Mouse (Mus musculus): ENCODE measurements at regions not wholly inside any gene's neighbourhood (a gene's known extent, or its start where the extent isn't known, plus 50 kb on each side); places are given as distances from the start of the nearest gene placed in this dataset.

DNA sequence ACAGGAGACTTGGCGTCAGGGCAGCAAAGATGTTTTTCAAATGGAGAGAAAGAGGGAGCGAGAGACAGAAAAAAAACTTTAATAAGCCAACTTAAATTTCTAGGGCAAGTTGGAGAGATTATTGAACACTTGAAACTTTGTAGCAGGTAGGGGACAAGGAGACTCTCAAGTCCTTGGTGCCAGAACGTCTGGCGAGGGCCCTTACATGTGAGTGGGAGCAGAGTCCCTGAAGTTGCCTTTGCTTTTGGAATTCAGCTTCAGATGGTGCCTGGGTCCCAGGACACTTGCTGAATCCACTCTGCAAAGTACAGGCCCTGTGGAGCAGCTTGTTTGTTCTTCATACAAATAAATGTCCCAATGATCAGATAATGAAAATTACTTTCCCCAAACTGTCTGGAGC lies 693.2 kb upstream of the Adgrl2 start:
- no peak overlapping the region for H3K4me3 ChIP-seq (ENCODE audit: control insufficient read depth, insufficient read depth, low read length)
- H3K4me1 ChIP-seq (replicated peaks; ENCODE audit: control insufficient read depth, insufficient read depth, low read length), result no peaks in the 10 kb centered on the region
- WGBS, result 95% methylated on average over 4 of the region's 4 CpGs
- no peak for TF ChIP-seq POLR2A (IDR thresholded peaks at IDR 0.05; ENCODE audit: control insufficient read depth, extremely low read depth, insufficient read depth, low read length, poor library complexity)
- no peak for TF ChIP-seq CTCF (IDR thresholded peaks at IDR 0.05; ENCODE audit: borderline replicate concordance, control insufficient read depth, extremely low read depth, insufficient read depth, low read length, poor library complexity)
- H3K36me3 ChIP-seq (ENCODE audit: control insufficient read depth, insufficient read depth, low read length), result no peaks in the 10 kb centered on the region
- H3K27ac ChIP-seq (ENCODE audit: control insufficient read depth, insufficient read depth, low read length), result no peak overlapping the region
- no peak for DNase-seq
- H3K27me3 ChIP-seq (ENCODE audit: control insufficient read depth, insufficient read depth, low read length), result no peaks in the 10 kb centered on the region

DNA sequence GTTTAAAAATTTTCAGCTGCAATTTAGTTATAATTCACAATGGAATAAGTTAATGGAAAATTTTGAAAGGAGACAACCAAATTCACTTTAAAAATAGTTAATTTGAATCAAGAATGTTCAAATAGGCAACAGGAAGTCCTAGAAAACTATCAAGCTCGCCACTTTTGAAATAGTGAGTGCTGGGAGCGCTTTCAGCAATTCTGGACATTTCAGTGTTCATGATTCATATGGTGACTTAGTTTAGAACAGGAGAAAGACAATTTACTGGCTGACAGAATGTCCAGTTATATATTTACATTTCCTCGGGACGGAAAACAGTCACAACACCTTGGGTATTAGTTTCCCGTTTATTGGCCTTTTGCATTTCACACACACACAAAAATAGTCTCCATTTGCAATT lies 691.9 kb upstream of the Adgrl2 start:
- TF ChIP-seq POLR2A (IDR thresholded peaks at IDR 0.05; ENCODE audit: control insufficient read depth, extremely low read depth, insufficient read depth, low read length, poor library complexity), result no peak
- no peak for TF ChIP-seq CTCF (IDR thresholded peaks at IDR 0.05; ENCODE audit: borderline replicate concordance, control insufficient read depth, extremely low read depth, insufficient read depth, low read length, poor library complexity)
- Histone ChIP-seq H3K27ac (ENCODE audit: control insufficient read depth, insufficient read depth, low read length) (no peak overlapping the region), H3K27me3 (ENCODE audit: control insufficient read depth, insufficient read depth, low read length) (no peaks in the 10 kb centered on the region), H3K36me3 (ENCODE audit: control insufficient read depth, insufficient read depth, low read length) (no peaks in the 10 kb centered on the region), H3K4me1 (replicated peaks; ENCODE audit: control insufficient read depth, insufficient read depth, low read length) (no peaks in the 10 kb centered on the region), H3K4me3 (ENCODE audit: control insufficient read depth, insufficient read depth, low read length) (no peak overlapping the region)
- 93% methylated on average over 5 of the region's 5 CpGs for WGBS
- no peak for DNase-seq

DNA sequence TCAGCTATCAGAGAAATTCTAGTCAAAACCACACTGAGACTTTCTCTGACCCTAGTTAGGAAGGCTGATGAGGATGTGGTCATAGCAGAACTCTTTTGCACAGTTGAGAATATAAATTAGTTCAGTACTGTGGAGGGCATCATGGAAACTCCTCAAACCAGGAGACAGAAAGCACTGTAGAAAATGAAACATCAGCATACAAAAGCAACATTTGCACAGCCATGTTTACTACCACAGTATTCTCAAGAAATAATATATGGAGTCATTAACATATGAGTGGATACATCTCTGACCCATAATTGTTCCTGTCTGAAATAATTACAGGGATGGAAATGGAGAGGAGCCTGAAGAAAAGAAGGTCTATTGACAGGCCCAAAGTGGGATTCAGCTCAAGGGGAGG lies 683.6 kb upstream of the Adgrl2 start:
- Histone ChIP-seq H3K36me3 (ENCODE audit: control insufficient read depth, insufficient read depth, low read length) (no peaks in the 10 kb centered on the region), H3K4me1 (replicated peaks; ENCODE audit: control insufficient read depth, insufficient read depth, low read length) (no peaks in the 10 kb centered on the region), H3K27ac (ENCODE audit: control insufficient read depth, insufficient read depth, low read length) (no peak overlapping the region), H3K27me3 (ENCODE audit: control insufficient read depth, insufficient read depth, low read length) (no peaks in the 10 kb centered on the region), H3K4me3 (ENCODE audit: control insufficient read depth, insufficient read depth, low read length) (no peak overlapping the region)
- DNase-seq, result no peak
- no peak for TF ChIP-seq CTCF (IDR thresholded peaks at IDR 0.05; ENCODE audit: borderline replicate concordance, control insufficient read depth, extremely low read depth, insufficient read depth, low read length, poor library complexity)
- TF ChIP-seq POLR2A (IDR thresholded peaks at IDR 0.05; ENCODE audit: control insufficient read depth, extremely low read depth, insufficient read depth, low read length, poor library complexity), result no peak

DNA sequence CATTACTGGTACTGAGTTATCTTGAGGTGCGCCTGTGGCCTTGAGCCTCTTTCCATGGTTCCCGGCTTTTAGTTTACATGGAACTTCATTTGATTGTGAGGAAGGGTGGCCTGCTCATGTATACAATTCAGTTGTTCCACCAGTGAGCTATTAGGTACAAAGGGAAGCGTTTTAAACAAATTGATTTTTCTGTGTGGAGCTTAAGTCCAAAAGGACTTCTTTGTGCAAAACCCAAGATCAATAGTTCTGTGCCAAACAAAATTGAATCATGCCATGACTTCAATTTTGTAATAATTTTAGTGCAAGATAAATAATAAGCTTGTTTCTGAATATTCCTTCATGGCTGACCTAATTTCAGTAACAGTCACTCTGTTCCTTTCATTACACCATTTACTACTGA lies 674.3 kb upstream of the Adgrl2 start:
- no peak for TF ChIP-seq POLR2A (IDR thresholded peaks at IDR 0.05; ENCODE audit: control insufficient read depth, extremely low read depth, insufficient read depth, low read length, poor library complexity)
- TF ChIP-seq CTCF (IDR thresholded peaks at IDR 0.05; ENCODE audit: borderline replicate concordance, control insufficient read depth, extremely low read depth, insufficient read depth, low read length, poor library complexity), result no peak
- no peaks in the 10 kb centered on the region for H3K4me1 ChIP-seq (replicated peaks; ENCODE audit: control insufficient read depth, insufficient read depth, low read length)
- WGBS, result 96% methylated on average over 3 of the region's 3 CpGs
- H3K27ac ChIP-seq (ENCODE audit: control insufficient read depth, insufficient read depth, low read length), result no peak overlapping the region
- no peaks in the 10 kb centered on the region for H3K27me3 ChIP-seq (ENCODE audit: control insufficient read depth, insufficient read depth, low read length)
- no peak for DNase-seq
- no peak overlapping the region for H3K4me3 ChIP-seq (ENCODE audit: control insufficient read depth, insufficient read depth, low read length)
- no peaks in the 10 kb centered on the region for H3K36me3 ChIP-seq (ENCODE audit: control insufficient read depth, insufficient read depth, low read length)

DNA sequence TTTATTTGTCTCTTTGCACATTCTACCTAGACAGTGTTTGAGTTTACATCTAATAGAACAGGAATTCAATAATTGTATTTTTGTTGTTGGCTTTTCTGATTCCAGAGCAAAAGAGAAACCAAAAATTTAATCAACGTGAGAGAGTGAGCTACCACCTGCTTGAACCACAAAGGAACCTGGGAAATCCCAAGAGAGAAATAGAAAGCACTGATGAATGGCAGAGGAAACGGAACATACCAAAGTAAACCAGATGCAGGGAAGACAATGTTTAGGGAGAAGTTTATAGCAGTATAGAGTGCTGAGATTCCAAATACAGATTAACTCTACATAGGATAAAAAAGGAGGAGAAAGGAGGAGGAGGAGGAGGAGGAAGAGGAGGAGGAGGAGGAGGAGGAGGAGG lies 648.0 kb upstream of the Adgrl2 start:
- H3K27me3 ChIP-seq (ENCODE audit: control insufficient read depth, insufficient read depth, low read length), result no peaks in the 10 kb centered on the region
- WGBS, result 5% methylated on average over 2 of the region's 2 CpGs

DNA sequence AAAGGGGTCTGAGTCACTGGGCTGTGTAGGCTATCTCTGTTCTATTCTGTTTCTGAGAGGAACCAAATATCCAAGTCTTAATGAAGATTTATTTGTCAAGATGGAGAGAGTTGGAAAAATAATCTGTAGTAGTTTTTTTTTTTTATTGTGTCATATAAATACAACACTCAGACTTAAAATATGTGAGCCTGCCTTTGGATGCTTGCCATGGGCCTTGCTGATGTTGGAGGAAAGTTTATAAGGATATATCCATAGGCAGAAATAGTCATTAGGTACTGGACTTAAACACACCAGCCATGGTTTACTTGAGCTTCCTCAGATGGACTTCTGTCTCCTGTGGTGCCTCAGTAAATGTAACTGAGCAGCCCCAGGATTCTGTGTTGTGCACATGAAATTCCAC lies 635.8 kb upstream of the Adgrl2 start:
- Histone ChIP-seq H3K27me3 (ENCODE audit: control insufficient read depth, insufficient read depth, low read length) (no peaks in the 10 kb centered on the region), H3K4me1 (replicated peaks; ENCODE audit: control insufficient read depth, insufficient read depth, low read length) (no peaks in the 10 kb centered on the region), H3K27ac (ENCODE audit: control insufficient read depth, insufficient read depth, low read length) (no peak overlapping the region), H3K4me3 (ENCODE audit: control insufficient read depth, insufficient read depth, low read length) (no peak overlapping the region), H3K36me3 (ENCODE audit: control insufficient read depth, insufficient read depth, low read length) (no peaks in the 10 kb centered on the region)
- DNase-seq, result no peak
- TF ChIP-seq CTCF (IDR thresholded peaks at IDR 0.05; ENCODE audit: borderline replicate concordance, control insufficient read depth, extremely low read depth, insufficient read depth, low read length, poor library complexity), result no peak

More for the DNA sequence above, 648.0 kb upstream of the Adgrl2 start:
- no peaks in the 10 kb centered on the region for H3K4me1 ChIP-seq (replicated peaks; ENCODE audit: control insufficient read depth, insufficient read depth, low read length)
- no peak overlapping the region for H3K4me3 ChIP-seq (ENCODE audit: control insufficient read depth, insufficient read depth, low read length)
- no peaks in the 10 kb centered on the region for H3K36me3 ChIP-seq (ENCODE audit: control insufficient read depth, insufficient read depth, low read length)
- no peak for DNase-seq
- no peak overlapping the region for H3K27ac ChIP-seq (ENCODE audit: control insufficient read depth, insufficient read depth, low read length)
- TF ChIP-seq CTCF (IDR thresholded peaks at IDR 0.05; ENCODE audit: borderline replicate concordance, control insufficient read depth, extremely low read depth, insufficient read depth, low read length, poor library complexity), result no peak
- TF ChIP-seq POLR2A (IDR thresholded peaks at IDR 0.05; ENCODE audit: control insufficient read depth, extremely low read depth, insufficient read depth, low read length, poor library complexity), result no peak

DNA sequence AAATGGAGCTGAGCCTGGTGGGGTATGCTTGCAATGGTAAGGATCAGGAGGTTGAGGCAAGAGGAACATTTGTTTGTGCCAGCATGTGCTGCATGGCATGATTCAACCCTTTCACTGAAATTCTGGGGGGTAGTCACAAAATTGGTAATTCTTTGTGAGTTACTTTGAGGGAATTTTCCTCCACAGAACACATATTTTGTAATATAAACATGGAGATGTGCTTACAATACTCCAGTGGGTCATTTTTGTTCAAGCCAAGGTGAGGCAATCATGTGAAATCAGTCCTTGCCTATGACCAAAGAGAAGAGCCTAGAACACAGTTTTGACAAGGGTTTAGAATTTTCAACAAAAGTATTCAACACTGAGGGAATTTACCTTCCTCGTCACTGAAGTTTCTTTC lies 635.1 kb upstream of the Adgrl2 start:
- Histone ChIP-seq H3K4me3 (ENCODE audit: control insufficient read depth, insufficient read depth, low read length) (no peak overlapping the region), H3K27me3 (ENCODE audit: control insufficient read depth, insufficient read depth, low read length) (no peaks in the 10 kb centered on the region), H3K27ac (ENCODE audit: control insufficient read depth, insufficient read depth, low read length) (no peak overlapping the region), H3K4me1 (replicated peaks; ENCODE audit: control insufficient read depth, insufficient read depth, low read length) (no peaks in the 10 kb centered on the region), H3K36me3 (ENCODE audit: control insufficient read depth, insufficient read depth, low read length) (no peaks in the 10 kb centered on the region)
- TF ChIP-seq POLR2A (IDR thresholded peaks at IDR 0.05; ENCODE audit: control insufficient read depth, extremely low read depth, insufficient read depth, low read length, poor library complexity), result no peak
- no peak for TF ChIP-seq CTCF (IDR thresholded peaks at IDR 0.05; ENCODE audit: borderline replicate concordance, control insufficient read depth, extremely low read depth, insufficient read depth, low read length, poor library complexity)
- 100% methylated on average over 1 of the region's 1 CpGs for WGBS
- no peak for DNase-seq

Data from thymus, adult 2 months (tissue).